Mouse (Mus musculus): Measurements from ENCODE around the gene Itgal. TPM values are rescaled to one million over a fixed set of nuclear protein-coding genes. Genes with fewer than 3 reads are reported as not detected.
"Not testable (repeated sequence)": the region's sequence is repeated elsewhere in the genome, so short reads cannot be mapped to it uniquely, and the experiment has no call there.

Gene Itgal
- under 1 TPM; 0.42 to 0.86 TPM for total RNA-seq (2021)
- long read RNA-seq, experiment 1: 0 reads
- long read RNA-seq, experiment 2: 0 reads

GRCm38 (mm10) chr7:127296098-127296497, at the start of gene Itgal:
Gene Itgal (plus strand): TSS chr7:127296260.
- no peak for DNase-seq (ENCODE audit: low spot score in 2 of 2)

- not testable (repeated sequence) for DNase-seq (ENCODE audit: low spot score in 2 of 2)
Measured at GRCm38 (mm10) chr7:127250511-127250910, 45.5 kb upstream of the Itgal start.

- no peak for DNase-seq (ENCODE audit: low spot score in 2 of 2)
Measured at GRCm38 (mm10) chr7:127252414-127252813, 43.6 kb upstream of the Itgal start.

GRCm38 (mm10) chr7:127253341-127253740, 42.7 kb upstream of the Itgal start:
- no peak for DNase-seq (ENCODE audit: low spot score in 2 of 2)

- peak; percentile 93 to 96 for DNase-seq (ENCODE audit: low spot score in 2 of 2)
Measured at GRCm38 (mm10) chr7:127253821-127254769, 42.0 kb upstream of the Itgal start.

- DNase-seq (ENCODE audit: low spot score in 2 of 2): no peak
Measured at GRCm38 (mm10) chr7:127255008-127255407, 41.1 kb upstream of the Itgal start.

DNA sequence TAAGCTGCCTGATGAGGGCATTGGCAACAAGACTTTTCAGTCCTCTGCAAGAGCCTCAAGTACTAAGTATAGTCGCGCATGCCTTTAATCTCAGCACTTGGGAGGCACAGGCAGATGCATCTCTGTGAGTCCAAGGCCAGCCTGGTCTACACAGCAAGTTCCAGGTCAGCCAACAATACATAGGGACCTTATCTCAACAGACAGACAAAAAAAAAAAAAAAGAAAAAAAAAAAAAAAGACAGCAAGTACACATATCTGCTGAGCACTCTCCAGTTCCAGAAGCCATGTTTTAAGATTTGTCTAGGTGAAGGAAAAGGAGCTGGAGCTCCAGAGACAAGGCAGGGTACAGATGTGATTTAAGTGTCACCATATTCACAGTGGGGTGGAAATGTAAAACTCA, 40.1 kb upstream of the Itgal start:
- DNase-seq (ENCODE audit: low spot score in 2 of 2): no peak

- no peak for DNase-seq (ENCODE audit: low spot score in 2 of 2)
Measured at GRCm38 (mm10) chr7:127256518-127256917, 39.5 kb upstream of the Itgal start.

DNA sequence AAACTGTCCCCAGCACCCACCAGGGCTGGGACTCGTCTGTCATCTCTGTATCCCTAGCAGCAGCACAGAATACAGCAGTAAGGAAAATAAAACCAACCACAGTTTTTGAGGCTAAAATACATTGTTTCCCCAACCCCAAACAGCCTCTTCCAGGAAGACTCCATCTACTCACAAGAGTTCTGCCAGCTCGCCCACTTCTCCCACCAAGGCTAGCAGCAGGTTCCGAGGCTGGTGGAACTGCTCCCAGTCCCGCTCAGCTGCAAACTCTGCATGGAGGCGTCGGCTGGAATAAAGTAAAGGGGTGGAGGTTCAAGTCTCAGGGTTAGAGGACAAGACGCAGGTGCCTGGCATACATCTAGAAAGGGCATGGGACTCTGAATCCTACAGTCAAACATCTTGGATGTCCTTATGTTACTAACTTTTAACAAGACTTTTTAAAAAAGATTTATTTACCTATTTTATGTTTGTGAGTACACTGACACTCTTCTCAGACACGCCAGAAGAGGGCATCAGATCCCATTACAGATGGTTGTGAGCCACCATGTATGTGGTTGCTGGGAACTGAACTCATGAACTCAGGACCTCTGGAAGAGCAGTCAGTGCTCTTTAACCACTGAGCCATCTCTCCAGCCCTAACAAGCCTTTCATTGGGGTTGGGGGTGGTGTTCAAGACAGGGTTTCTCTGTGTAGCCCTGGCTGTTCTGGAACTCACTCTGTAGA, 36.7 kb upstream of the Itgal start:
- peak in 1 of 2 experiments; percentile 54 for DNase-seq (ENCODE audit: low spot score in 2 of 2)

DNA sequence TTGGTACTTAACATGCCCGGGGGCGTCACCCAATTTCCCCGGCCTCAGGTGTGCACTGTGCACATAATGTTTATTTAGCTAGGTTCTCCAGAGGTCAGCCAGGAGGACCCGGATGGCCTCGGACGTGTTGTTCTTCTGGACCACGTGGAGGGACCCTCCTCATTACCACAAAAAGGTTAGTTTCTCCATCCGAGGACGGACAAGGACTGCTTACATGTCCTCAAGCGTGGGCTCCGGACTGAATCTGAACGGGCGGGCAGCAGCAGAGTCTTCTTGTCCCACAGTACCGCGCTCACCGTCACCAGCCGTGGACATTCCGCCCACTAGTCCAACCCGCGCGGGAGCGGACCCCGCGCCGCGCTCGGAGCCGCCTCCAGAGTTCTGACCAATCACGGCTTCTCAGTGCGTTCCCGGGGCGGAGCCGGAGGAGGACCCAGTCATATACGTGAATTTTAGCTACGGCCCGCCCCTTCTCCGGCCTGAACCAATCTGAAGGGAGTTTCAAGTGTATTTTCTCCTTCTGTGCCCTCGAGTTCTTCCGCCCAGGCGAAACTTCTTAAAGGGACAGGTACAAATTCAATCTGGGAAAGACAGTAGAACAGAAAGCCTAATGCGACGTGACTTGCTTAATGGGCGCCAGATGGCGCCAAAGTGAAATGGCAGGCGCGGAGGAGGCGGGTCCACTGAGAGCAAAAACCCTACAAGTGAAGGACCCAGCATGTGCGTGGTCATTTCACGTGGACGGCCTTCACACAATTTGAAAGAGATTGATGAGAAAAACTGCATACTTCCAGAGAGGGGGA, 35.5 kb upstream of the Itgal start, which contains the start of gene Dctpp1:
Dctpp1 (minus strand) TSS at position 401 of the 803 bp plus-strand sequence.
- peak; percentile 96 to 98 for DNase-seq (ENCODE audit: low spot score in 2 of 2)

- DNase-seq (ENCODE audit: low spot score in 2 of 2): no peak
Measured at GRCm38 (mm10) chr7:127262218-127262961, 33.7 kb upstream of the Itgal start.

- no peak for DNase-seq (ENCODE audit: low spot score in 2 of 2)
Measured at GRCm38 (mm10) chr7:127263526-127263925, 32.5 kb upstream of the Itgal start.

- no peak for DNase-seq (ENCODE audit: low spot score in 2 of 2)
Measured at GRCm38 (mm10) chr7:127270256-127270655, 25.8 kb upstream of the Itgal start.

DNA sequence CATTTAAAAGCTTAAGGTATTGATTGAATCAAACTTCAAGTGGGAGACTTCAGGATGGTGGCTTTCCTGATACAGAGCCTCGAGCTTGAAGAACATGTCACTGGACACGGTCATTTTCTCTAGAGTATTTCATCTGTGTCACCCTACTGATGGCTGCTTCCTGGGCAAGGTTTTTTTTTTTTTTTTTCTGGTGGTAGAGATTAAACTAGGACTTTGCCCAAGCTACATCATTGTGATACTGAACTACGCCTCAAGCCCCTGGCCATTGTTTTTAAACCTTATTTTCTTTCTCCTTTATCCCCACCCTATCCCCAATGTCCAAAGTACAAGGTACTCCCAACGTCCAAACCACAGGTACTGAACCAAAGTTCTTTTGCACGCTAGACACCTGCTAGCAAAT, 25.4 kb upstream of the Itgal start:
- DNase-seq (ENCODE audit: low spot score in 2 of 2): no peak

- DNase-seq (ENCODE audit: low spot score in 2 of 2): no peak
Measured at GRCm38 (mm10) chr7:127271093-127271492, 25.0 kb upstream of the Itgal start.

GRCm38 (mm10) chr7:127272566-127272965, 23.5 kb upstream of the Itgal start:
- no peak for DNase-seq (ENCODE audit: low spot score in 2 of 2)

- DNase-seq (ENCODE audit: low spot score in 2 of 2): no peak
Measured at GRCm38 (mm10) chr7:127273118-127273923, 22.7 kb upstream of the Itgal start.

GRCm38 (mm10) chr7:127273925-127274789, 21.9 kb upstream of the Itgal start, which contains the start of gene Sephs2:
Gene Sephs2 (minus strand): TSS chr7:127274055.
- peak; percentile 92 to 94 for DNase-seq (ENCODE audit: low spot score in 2 of 2)

Data from left cerebral cortex, adult 18-20 months (tissue).